Mouse (Mus musculus): ENCODE data around the gene Rnf214. TPM values are rescaled to one million over a fixed set of nuclear protein-coding genes. Genes with fewer than 3 reads are reported as not detected.

The Rnf214 gene
- polyA plus RNA-seq, 1 experiment from 2014 or later = 37.3 TPM

DNA sequence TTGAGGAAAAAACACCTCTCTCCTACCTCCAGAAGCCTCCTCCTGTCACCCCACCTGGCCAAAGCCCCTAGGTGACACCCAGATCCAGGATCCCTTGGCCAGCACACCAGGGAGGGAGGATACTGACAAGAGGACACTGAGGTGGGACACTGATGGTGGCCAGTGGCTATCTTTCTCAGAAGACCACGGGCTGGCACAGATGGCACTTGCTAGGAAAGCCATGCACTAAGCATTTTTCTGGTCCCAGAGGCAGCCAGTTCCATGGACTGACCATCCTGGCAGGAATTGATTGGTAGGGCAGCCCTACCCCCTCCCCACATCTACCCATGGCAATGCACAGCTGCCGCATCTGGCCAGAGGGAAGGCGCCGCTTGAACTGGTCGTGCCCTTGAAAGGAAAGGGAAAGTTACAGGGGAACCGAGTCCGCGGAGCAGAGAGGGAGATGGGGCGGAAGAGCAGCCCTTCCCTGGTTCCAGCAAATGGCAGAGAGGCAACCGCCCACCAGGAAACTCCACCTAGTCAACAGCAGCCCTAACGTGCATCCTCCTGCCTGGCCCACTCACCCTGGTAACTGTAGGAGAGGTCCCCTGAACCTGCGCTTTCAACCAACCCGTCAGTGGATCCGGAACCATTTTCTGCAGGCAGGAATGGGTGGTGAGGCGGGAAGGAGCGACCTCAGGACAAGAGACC, 39.6 kb upstream of the Rnf214 start:
- no peak overlapping the region for H3K9ac ChIP-seq (ENCODE audit: low read depth, low read length)
- DNase-seq (ENCODE audit: low spot score) = no peak
- 86% methylated on average over 16 of the region's 16 CpGs for WGBS
- no peak overlapping the region for H3K4me2 ChIP-seq
- no peak for ATAC-seq (replicated peaks; ENCODE audit: low FRiP score)
- no peak overlapping the region for H3K27ac ChIP-seq (ENCODE audit: low read depth, low read length)
- no peaks in the 10 kb centered on the region for H3K9me3 ChIP-seq (ENCODE audit: control insufficient read depth, low read length)
- no peaks in the 10 kb centered on the region for H3K27me3 ChIP-seq (replicated peaks; ENCODE audit: control insufficient read depth, insufficient read depth, low read length)
- H3K4me1 ChIP-seq (replicated peaks; ENCODE audit: control insufficient read depth, insufficient read depth, low read length) = peaks cover 30% of the 10 kb centered on the region
- no peak overlapping the region for H3K4me3 ChIP-seq (ENCODE audit: low read depth, low read length)
- H3K36me3 ChIP-seq (ENCODE audit: control insufficient read depth, insufficient read depth, low read length) = peaks cover 41% of the 10 kb centered on the region

DNA sequence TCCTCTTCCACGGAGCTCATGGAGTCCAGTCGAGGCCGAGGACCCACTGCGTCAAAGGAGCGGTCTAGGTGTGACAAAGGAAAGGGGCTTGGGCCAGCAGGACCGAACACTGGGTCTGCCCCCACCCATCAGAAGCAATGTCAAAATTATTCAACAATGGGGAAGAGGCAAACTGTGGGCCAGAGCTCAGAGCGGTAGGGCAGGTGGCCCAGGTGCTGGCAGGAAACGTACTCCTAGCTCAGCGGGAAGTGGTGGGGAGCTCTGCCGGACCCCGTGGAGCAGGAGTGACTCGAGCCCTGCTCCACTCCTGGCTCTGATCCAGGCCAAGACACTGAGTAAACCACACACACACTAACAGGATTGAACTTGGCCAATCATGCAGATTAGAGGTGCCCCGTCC, 39.0 kb upstream of the Rnf214 start:
- H3K4me1 ChIP-seq (replicated peaks; ENCODE audit: control insufficient read depth, insufficient read depth, low read length) = peaks cover 32% of the 10 kb centered on the region
- no peak overlapping the region for H3K4me2 ChIP-seq
- no peaks in the 10 kb centered on the region for H3K27me3 ChIP-seq (replicated peaks; ENCODE audit: control insufficient read depth, insufficient read depth, low read length)
- DNase-seq (ENCODE audit: low spot score) (no peak), ATAC-seq (replicated peaks; ENCODE audit: low FRiP score) (no peak)
- no peak overlapping the region for H3K9ac ChIP-seq (ENCODE audit: low read depth, low read length)
- H3K4me3 ChIP-seq (ENCODE audit: low read depth, low read length) = no peak overlapping the region
- H3K36me3 ChIP-seq (ENCODE audit: control insufficient read depth, insufficient read depth, low read length) = peaks cover 43% of the 10 kb centered on the region
- no peaks in the 10 kb centered on the region for H3K9me3 ChIP-seq (ENCODE audit: control insufficient read depth, low read length)
- WGBS = 93% methylated on average over 13 of the region's 13 CpGs
- no peak overlapping the region; the same call in 1 of the 2 replicates for H3K27ac ChIP-seq (ENCODE audit: low read depth, low read length)

DNA sequence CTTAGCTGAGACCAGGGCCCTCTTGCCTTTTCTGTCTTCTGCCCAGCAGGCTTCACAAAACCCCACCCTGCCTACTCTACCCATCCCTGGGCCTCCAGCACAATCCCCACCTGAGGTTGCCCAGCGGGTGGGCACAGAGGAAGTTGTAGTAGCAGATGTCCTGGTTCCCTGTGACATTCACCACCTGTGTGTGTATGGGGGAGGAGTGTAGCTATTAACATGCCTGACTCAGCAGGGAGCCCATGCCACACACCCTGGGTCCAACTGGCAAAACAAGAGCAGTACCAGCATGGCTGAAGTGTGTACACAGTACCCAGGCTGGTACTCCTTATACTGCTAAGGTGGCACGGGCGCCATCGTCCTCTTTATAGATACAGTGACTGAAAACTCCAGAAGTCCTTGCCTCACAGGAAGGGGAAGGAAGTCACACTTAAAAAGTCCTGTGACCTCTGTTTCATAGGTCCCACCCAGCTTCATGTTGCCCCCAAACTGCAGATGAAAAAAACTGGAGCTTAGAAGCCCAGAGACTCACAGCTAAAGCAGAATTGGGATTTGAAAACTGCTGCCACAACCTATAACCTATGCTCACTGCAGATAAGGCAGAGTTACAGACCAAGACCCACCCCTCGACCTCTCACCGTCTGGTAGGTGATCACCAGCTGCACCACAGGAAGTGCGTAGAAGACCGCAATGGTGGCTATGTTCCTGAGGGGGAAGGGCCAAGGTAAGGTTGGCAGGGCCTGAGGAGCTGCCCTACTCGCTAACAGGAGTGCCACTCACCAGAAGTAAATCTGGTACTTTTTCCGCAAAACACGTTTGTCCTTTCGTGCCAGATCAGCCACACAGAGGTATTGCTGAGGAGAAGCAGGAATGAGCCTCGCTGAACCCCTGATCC, 38.0 kb upstream of the Rnf214 start:
- no peak for ATAC-seq (replicated peaks; ENCODE audit: low FRiP score)
- Histone ChIP-seq H3K9ac (ENCODE audit: low read depth, low read length) (no peak overlapping the region), H3K4me2 (no peak overlapping the region), H3K4me1 (replicated peaks; ENCODE audit: control insufficient read depth, insufficient read depth, low read length) (peaks cover 32% of the 10 kb centered on the region), H3K27me3 (replicated peaks; ENCODE audit: control insufficient read depth, insufficient read depth, low read length) (no peaks in the 10 kb centered on the region), H3K36me3 (ENCODE audit: control insufficient read depth, insufficient read depth, low read length) (peaks cover 37% of the 10 kb centered on the region), H3K27ac (ENCODE audit: low read depth, low read length) (no peak overlapping the region), H3K9me3 (ENCODE audit: control insufficient read depth, low read length) (no peaks in the 10 kb centered on the region), H3K4me3 (ENCODE audit: low read depth, low read length) (no peak overlapping the region)
- 59% methylated on average over 13 of the region's 13 CpGs for WGBS
- no peak for DNase-seq (ENCODE audit: low spot score)

DNA sequence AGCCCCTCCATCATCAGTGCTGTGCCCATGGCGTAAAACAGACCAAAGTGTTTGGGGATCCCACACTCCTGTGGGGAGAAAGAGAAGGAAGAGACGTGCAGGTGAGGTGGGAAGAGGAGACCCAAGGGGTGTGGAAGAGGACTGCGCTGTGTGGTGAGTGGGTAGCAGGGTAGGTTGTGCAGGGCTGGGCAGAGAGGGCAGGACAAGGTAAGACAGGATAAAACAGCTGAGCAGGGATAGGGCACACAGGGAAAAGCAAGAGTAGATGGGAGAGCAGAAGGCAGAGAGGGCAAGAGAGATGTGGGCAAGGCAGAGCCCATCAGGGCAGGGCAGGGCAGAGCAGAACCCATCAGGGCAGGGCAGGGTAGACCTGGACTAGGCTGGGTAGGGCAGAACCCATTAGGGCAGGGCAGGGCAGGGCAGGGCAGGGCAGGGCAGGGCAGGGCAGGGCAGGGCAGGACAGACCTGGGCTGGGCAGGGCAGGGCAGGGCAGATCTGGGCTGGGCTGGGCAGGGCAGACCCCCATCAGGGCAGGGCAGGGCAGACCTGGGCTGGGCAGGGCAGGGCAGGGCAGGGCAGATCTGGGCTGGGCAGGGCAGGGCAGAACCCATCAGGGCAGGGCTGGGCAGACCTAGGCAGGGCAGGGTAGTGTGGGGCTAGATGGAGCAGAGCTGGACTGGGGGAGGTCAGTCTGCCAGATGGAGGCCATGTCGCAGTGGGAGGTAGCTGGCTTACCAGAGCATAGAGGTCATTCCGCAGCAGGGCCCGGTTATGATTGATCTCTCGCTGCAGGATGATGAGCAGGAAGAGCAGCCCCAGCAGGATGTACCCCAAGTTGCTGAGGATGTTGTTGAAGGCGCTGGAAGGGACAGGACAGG, 37.2 kb upstream of the Rnf214 start:
- ATAC-seq (replicated peaks; ENCODE audit: low FRiP score) (peak; percentile 38), DNase-seq (ENCODE audit: low spot score) (no peak)
- no peak overlapping the region for H3K4me3 ChIP-seq (ENCODE audit: low read depth, low read length)
- H3K4me2 ChIP-seq = no peak overlapping the region
- H3K4me1 ChIP-seq (replicated peaks; ENCODE audit: control insufficient read depth, insufficient read depth, low read length) = peaks cover 32% of the 10 kb centered on the region
- H3K9me3 ChIP-seq (ENCODE audit: control insufficient read depth, low read length) = no peaks in the 10 kb centered on the region
- H3K27ac ChIP-seq (ENCODE audit: low read depth, low read length) = no peak overlapping the region
- H3K9ac ChIP-seq (ENCODE audit: low read depth, low read length) = no peak overlapping the region
- peaks cover 36% of the 10 kb centered on the region for H3K36me3 ChIP-seq (ENCODE audit: control insufficient read depth, insufficient read depth, low read length)
- WGBS = 93% methylated on average over 8 of the region's 8 CpGs
- H3K27me3 ChIP-seq (replicated peaks; ENCODE audit: control insufficient read depth, insufficient read depth, low read length) = no peaks in the 10 kb centered on the region

DNA sequence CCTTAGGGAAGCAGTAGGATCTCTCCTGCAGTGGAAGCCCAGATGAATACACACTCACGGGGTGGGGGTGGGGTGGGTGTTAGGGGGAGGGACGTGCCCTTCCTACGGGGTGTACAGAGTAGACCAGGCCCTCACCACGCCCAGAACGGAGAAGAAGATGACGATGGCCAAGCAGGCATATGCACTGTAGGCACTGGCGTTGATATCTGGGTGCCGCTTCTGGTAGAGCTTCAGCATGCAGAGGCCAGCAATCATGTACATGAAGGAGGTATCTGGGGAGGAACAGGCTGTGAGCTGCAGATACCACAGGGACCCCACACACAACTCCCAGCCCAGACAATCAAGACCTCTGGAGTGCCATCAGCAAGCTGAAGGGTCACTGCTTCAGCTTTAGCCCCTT, 36.2 kb upstream of the Rnf214 start:
- Histone ChIP-seq H3K9ac (ENCODE audit: low read depth, low read length) (no peak overlapping the region), H3K4me2 (peak overlapping the region; percentile 46), H3K4me3 (ENCODE audit: low read depth, low read length) (no peak overlapping the region), H3K27ac (ENCODE audit: low read depth, low read length) (peak overlapping the region; percentile 39; the same call in 1 of the 2 replicates), H3K4me1 (replicated peaks; ENCODE audit: control insufficient read depth, insufficient read depth, low read length) (peaks cover 32% of the 10 kb centered on the region), H3K27me3 (replicated peaks; ENCODE audit: control insufficient read depth, insufficient read depth, low read length) (no peaks in the 10 kb centered on the region), H3K9me3 (ENCODE audit: control insufficient read depth, low read length) (no peaks in the 10 kb centered on the region), H3K36me3 (ENCODE audit: control insufficient read depth, insufficient read depth, low read length) (peaks cover 40% of the 10 kb centered on the region)
- peak; percentile 87 for ATAC-seq (replicated peaks; ENCODE audit: low FRiP score)
- no peak for DNase-seq (ENCODE audit: low spot score)
- 65% methylated on average over 8 of the region's 8 CpGs for WGBS

DNA sequence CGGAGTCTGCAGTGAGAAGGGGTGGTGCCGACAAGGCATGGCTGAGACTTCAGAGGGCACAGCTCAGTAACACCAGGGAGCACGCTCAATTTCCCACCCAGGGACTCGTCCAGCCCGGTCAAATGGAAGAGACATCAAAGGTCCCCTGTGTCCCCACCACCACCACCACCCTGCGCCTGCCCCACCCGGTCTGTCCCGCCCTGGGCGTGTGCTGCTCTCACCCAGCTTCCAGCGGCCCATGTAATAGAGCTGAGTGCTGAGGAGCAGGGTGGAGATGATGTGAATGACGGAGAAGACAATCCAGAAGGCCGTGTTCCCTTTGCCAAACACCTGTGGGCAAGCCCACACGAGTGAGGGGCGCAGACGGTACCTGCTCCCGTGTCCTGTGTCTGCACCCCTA, 35.8 kb upstream of the Rnf214 start:
- H3K27ac ChIP-seq (ENCODE audit: low read depth, low read length) = peak overlapping the region; percentile 45
- no peak for DNase-seq (ENCODE audit: low spot score)
- H3K9me3 ChIP-seq (ENCODE audit: control insufficient read depth, low read length) = no peaks in the 10 kb centered on the region
- H3K36me3 ChIP-seq (ENCODE audit: control insufficient read depth, insufficient read depth, low read length) = peaks cover 40% of the 10 kb centered on the region
- H3K4me1 ChIP-seq (replicated peaks; ENCODE audit: control insufficient read depth, insufficient read depth, low read length) = peaks cover 32% of the 10 kb centered on the region
- no peaks in the 10 kb centered on the region for H3K27me3 ChIP-seq (replicated peaks; ENCODE audit: control insufficient read depth, insufficient read depth, low read length)
- peak overlapping the region; percentile 46 for H3K4me2 ChIP-seq
- H3K9ac ChIP-seq (ENCODE audit: low read depth, low read length) = no peak overlapping the region
- no peak overlapping the region for H3K4me3 ChIP-seq (ENCODE audit: low read depth, low read length)
- ATAC-seq (replicated peaks; ENCODE audit: low FRiP score) = peak; percentile 71
- 82% methylated on average over 16 of the region's 16 CpGs for WGBS

DNA sequence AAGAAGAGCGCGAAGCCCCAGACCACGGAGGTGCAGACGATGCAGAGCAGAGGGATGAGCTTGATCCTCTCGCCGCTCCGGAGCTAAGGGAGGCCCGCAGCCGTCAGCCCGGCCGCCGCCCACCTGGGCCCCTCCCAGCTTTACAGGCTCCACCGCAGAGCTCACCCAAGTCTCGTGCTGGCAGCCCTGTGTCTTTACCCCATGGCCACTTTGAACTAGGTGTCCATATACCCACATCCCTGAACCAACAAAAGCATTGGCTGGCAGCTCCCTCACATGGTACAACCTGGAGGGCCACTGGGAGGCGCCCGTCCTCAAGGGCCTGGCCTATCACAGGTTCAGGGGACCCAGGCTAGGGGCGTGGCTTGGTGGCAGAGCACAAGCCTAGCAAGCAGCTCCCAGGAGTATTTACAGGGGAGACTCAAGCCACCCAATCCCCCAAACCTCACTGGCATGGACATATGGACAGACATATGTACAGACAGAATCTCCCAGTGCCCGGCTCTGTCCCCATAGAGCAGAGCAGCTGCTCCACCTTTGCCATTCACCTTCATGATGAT, 34.7 kb upstream of the Rnf214 start:
- Histone ChIP-seq H3K4me1 (replicated peaks; ENCODE audit: control insufficient read depth, insufficient read depth, low read length) (peaks cover 32% of the 10 kb centered on the region), H3K27ac (ENCODE audit: low read depth, low read length) (peak overlapping the region; percentile 45; the same call in 1 of the 2 replicates), H3K27me3 (replicated peaks; ENCODE audit: control insufficient read depth, insufficient read depth, low read length) (no peaks in the 10 kb centered on the region), H3K4me2 (no peak overlapping the region), H3K4me3 (ENCODE audit: low read depth, low read length) (no peak overlapping the region), H3K9me3 (ENCODE audit: control insufficient read depth, low read length) (no peaks in the 10 kb centered on the region), H3K36me3 (ENCODE audit: control insufficient read depth, insufficient read depth, low read length) (peaks cover 38% of the 10 kb centered on the region), H3K9ac (ENCODE audit: low read depth, low read length) (no peak overlapping the region)
- ATAC-seq (replicated peaks; ENCODE audit: low FRiP score) = peak; percentile 55
- DNase-seq (ENCODE audit: low spot score) = no peak
- WGBS = 70% methylated on average over 18 of the region's 18 CpGs

DNA sequence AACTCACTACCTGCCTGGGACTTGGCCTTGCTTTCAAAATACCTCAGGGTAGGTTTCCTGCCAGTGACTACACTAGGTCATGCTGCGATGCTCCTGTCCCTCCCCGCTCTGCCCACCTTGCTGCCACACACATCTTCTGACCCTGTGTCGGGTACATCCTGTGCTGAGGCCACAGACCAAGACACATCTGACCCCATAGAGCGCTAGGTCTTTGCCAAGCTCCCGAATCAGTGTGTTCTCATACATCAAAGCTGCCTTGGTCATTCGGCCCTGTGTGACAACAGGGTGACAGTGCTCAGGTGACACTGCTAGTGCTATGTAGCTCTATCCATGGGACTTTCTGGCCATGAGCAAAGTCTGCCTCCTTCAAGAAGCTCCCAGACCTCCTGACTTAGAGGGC, 33.1 kb upstream of the Rnf214 start:
- peaks cover 24% of the 10 kb centered on the region for H3K4me1 ChIP-seq (replicated peaks; ENCODE audit: control insufficient read depth, insufficient read depth, low read length)
- H3K27me3 ChIP-seq (replicated peaks; ENCODE audit: control insufficient read depth, insufficient read depth, low read length) = peaks cover 2% of the 10 kb centered on the region; the same call in 1 of the 2 replicates
- no peak overlapping the region for H3K9ac ChIP-seq (ENCODE audit: low read depth, low read length)
- no peaks in the 10 kb centered on the region for H3K9me3 ChIP-seq (ENCODE audit: control insufficient read depth, low read length)
- no peak overlapping the region for H3K27ac ChIP-seq (ENCODE audit: low read depth, low read length)
- no peak overlapping the region for H3K4me2 ChIP-seq
- H3K36me3 ChIP-seq (ENCODE audit: control insufficient read depth, insufficient read depth, low read length) = peaks cover 35% of the 10 kb centered on the region
- ATAC-seq (replicated peaks; ENCODE audit: low FRiP score) = no peak
- H3K4me3 ChIP-seq (ENCODE audit: low read depth, low read length) = no peak overlapping the region
- DNase-seq (ENCODE audit: low spot score) = no peak
- WGBS = 88% methylated on average over 6 of the region's 6 CpGs
